Mouse (Mus musculus) erythroid progenitor cell, adult 5-6 weeks (primary cell): ENCODE data around the gene Klk1b3. TPM values are rescaled to one million over a fixed set of nuclear protein-coding genes. Genes with fewer than 3 reads are reported as not detected.
"Not testable (repeated sequence)": the region's sequence is repeated elsewhere in the genome, so short reads cannot be mapped to it uniquely, and the experiment has no call there.

ENCODE experiments used
- ATAC-seq: replicated peaks from 2 replicates; pipeline ENCODE4 v1.8.0; 2016; ENCODE audit warnings: moderate number of reproducible peaks, mild to moderate bottlenecking, moderate TSS enrichment, inconsistent platforms; ENCODE audit not compliant: poor library complexity, low FRiP score, severe bottlenecking
- total RNA-seq, 2 experiments: library from RNA; stranded (forward) in 1 of 2; stranded (reverse) in 1 of 2; fragments of 150-400 nt in 1 of 2; fragments of 186-747, 209-891 nt in 1 of 2; gene quantifications; 2 replicates each; pipeline versions ENCODE4 v1.2.3 to v1.2.4; 2015 to 2017; ENCODE audit warnings: low replicate concordance in 2 of 2

Gene Klk1b3
- total RNA-seq (2015; ENCODE audit: low replicate concordance) (not detected in 2 replicates), total RNA-seq (2017; ENCODE audit: low replicate concordance) (not detected in 2 replicates)

GRCm38 (mm10) chr7:44197891-44198290, at the start of gene Klk1b3:
TSS of gene Klk1b3 (plus strand) at chr7:44198191.
- ATAC-seq: no peak

GRCm38 (mm10) chr7:44179299-44180045, 18.5 kb upstream of the Klk1b3 start:
- ATAC-seq: no peak

- ATAC-seq: not testable (repeated sequence)
Measured at GRCm38 (mm10) chr7:44186516-44186915, 11.5 kb upstream of the Klk1b3 start.

- not testable (repeated sequence) for ATAC-seq
Measured at GRCm38 (mm10) chr7:44187936-44188335, 10.1 kb upstream of the Klk1b3 start, which contains the start of gene Klk1b24. TSS of gene Klk1b24 (plus strand) at chr7:44188236.

GRCm38 (mm10) chr7:44193466-44193865, 4.5 kb upstream of the Klk1b3 start:
- not testable (repeated sequence) for ATAC-seq

- ATAC-seq: not testable (repeated sequence)
Measured at GRCm38 (mm10) chr7:44207135-44207534, 9.1 kb downstream of the Klk1b3 start, which contains the start of gene Klk1b4. TSS of gene Klk1b4 (plus strand) at chr7:44207435.

- no peak for ATAC-seq
Measured at GRCm38 (mm10) chr7:44208307-44208706, 10.3 kb downstream of the Klk1b3 start.

- ATAC-seq: no peak
Measured at GRCm38 (mm10) chr7:44215645-44216044, 17.7 kb downstream of the Klk1b3 start, which contains the start of gene Klk1b5. TSS of gene Klk1b5 (plus strand) at chr7:44215945.

GRCm38 (mm10) chr7:44221601-44222000, 23.6 kb downstream of the Klk1b3 start:
- ATAC-seq: 0 out of 2 replicates have a peak, but pooled peaks have one; percentile 49

- not testable (repeated sequence) for ATAC-seq
Measured at GRCm38 (mm10) chr7:44222335-44222734, 24.3 kb downstream of the Klk1b3 start.

- ATAC-seq: no peak
Measured at GRCm38 (mm10) chr7:44225076-44225475, 27.1 kb downstream of the Klk1b3 start, which contains the start of gene Klk1. TSS of gene Klk1 (plus strand) at chr7:44225360.

- no peak for ATAC-seq
Measured at GRCm38 (mm10) chr7:44235909-44236308, 37.9 kb downstream of the Klk1b3 start, which contains the start of gene Gm36864. TSS of gene Gm36864 (plus strand) at chr7:44236177.

GRCm38 (mm10) chr7:44239913-44240312, 41.9 kb downstream of the Klk1b3 start:
- no peak for ATAC-seq

GRCm38 (mm10) chr7:44240712-44241111, 42.7 kb downstream of the Klk1b3 start:
- ATAC-seq: no peak

GRCm38 (mm10) chr7:44241163-44241562, 43.2 kb downstream of the Klk1b3 start:
- no peak for ATAC-seq

GRCm38 (mm10) chr7:44244080-44244479, 46.1 kb downstream of the Klk1b3 start:
- no peak for ATAC-seq

GRCm38 (mm10) chr7:44246055-44246983, 48.3 kb downstream of the Klk1b3 start, which contains the start of the genes 1700028J19Rik and 2410002F23Rik:
TSS of gene 1700028J19Rik (minus strand) at chr7:44246695.
TSS of gene 2410002F23Rik (plus strand) at chr7:44246722.
- ATAC-seq: peak; percentile 87

GRCm38 (mm10) chr7:44246984-44247470, 49.0 kb downstream of the Klk1b3 start:
- ATAC-seq: peak; percentile 9; the same call in 1 of the 2 replicates

GRCm38 (mm10) chr7:44247971-44248370, 50.0 kb downstream of the Klk1b3 start:
- ATAC-seq: no peak

- no peak for ATAC-seq
Measured at GRCm38 (mm10) chr7:44249248-44249647, 51.3 kb downstream of the Klk1b3 start.
